Mouse (Mus musculus) hematopoietic stem cell, adult 5-6 weeks (primary cell): ENCODE results near the gene Ctsa. TPM values are rescaled to one million over a fixed set of nuclear protein-coding genes. Genes with fewer than 3 reads are reported as not detected.
"Not testable (repeated sequence)": the region's sequence is repeated elsewhere in the genome, so short reads cannot be mapped to it uniquely, and the experiment has no call there.

Experiments used
- ATAC-seq, 2 experiments: fragments of 125-278 bp in 1 of 2; replicated peaks in 1 of 2; 2 replicates each; pipeline ENCODE4 v1.8.0; 2016 to 2017; ENCODE audit warnings: inconsistent platforms in 2 of 2, mild to moderate bottlenecking in 2 of 2, moderate number of reproducible peaks in 2 of 2, low read depth in 1 of 2, moderate TSS enrichment in 1 of 2; ENCODE audit not compliant: low FRiP score in 2 of 2, poor library complexity in 2 of 2, severe bottlenecking in 2 of 2, insufficient read depth in 1 of 2, low TSS enrichment in 1 of 2
- total RNA-seq: library from RNA; stranded (forward); fragments of 172-1452, 232-1000 nt; gene quantifications from 2 replicates; pipeline ENCODE4 v1.2.3, GENCODE M21; 2017

The Ctsa gene
- total RNA-seq, 1 experiment from 2014 or later: 53.0 TPM

- ATAC-seq: no peak
These were observed 4.2 kb upstream of the Ctsa start, which contains the start of gene Spata25 for GRCm38 (mm10) chr2:164828437-164828836. Spata25 (minus strand) TSS chr2:164828537.

GRCm38 (mm10) chr2:164829090-164829489, 3.6 kb upstream of the Ctsa start:
- ATAC-seq: no peak

- ATAC-seq: no peak
These were observed 1.6 kb upstream of the Ctsa start for GRCm38 (mm10) chr2:164831029-164831428.

GRCm38 (mm10) chr2:164832032-164832747, 483 bp upstream of the Ctsa start:
- no peak for ATAC-seq

GRCm38 (mm10) chr2:164833314-164833959, 764 bp downstream of the Ctsa start, which contains the start of gene Neurl2:
Neurl2 (minus strand) TSS chr2:164833456.
- peak; percentile 38 to 62 for ATAC-seq

- ATAC-seq: no peak
These were observed 1.9 kb downstream of the Ctsa start for GRCm38 (mm10) chr2:164834531-164834930.

GRCm38 (mm10) chr2:164835164-164835563, 2.5 kb downstream of the Ctsa start:
- no peak for ATAC-seq

GRCm38 (mm10) chr2:164845782-164846181, 13.1 kb downstream of the Ctsa start:
- no peak for ATAC-seq

GRCm38 (mm10) chr2:164850061-164850460, 17.4 kb downstream of the Ctsa start:
- no peak for ATAC-seq

- ATAC-seq: not testable (repeated sequence)
These were observed 22.9 kb downstream of the Ctsa start for GRCm38 (mm10) chr2:164855572-164855971.

GRCm38 (mm10) chr2:164856309-164857100, 23.8 kb downstream of the Ctsa start:
- ATAC-seq: no peak

- peak; percentile 59 to 64; a peak in 3 of 4 replicates for ATAC-seq
These were observed 24.6 kb downstream of the Ctsa start, which contains the start of gene Pltp for GRCm38 (mm10) chr2:164857101-164857821. Pltp (minus strand) TSS chr2:164857711.

- ATAC-seq: no peak
These were observed 25.3 kb downstream of the Ctsa start for GRCm38 (mm10) chr2:164857842-164858553.

- no peak for ATAC-seq
These were observed 26.5 kb downstream of the Ctsa start for GRCm38 (mm10) chr2:164859155-164859554.

GRCm38 (mm10) chr2:164859640-164860432, 27.2 kb downstream of the Ctsa start:
- ATAC-seq: no peak

- ATAC-seq: no peak
These were observed 28.4 kb downstream of the Ctsa start for GRCm38 (mm10) chr2:164861094-164861493.
